Mouse (Mus musculus) NIH3T3 (cell line): ENCODE data around the gene Tnk2.

ENCODE experiments used
- DNase-seq: peaks from one replicate; pipeline ENCODE4 v3.0.0-alpha.2; 2012; ENCODE audit warnings: low read depth

Tnk2 gene

DNA sequence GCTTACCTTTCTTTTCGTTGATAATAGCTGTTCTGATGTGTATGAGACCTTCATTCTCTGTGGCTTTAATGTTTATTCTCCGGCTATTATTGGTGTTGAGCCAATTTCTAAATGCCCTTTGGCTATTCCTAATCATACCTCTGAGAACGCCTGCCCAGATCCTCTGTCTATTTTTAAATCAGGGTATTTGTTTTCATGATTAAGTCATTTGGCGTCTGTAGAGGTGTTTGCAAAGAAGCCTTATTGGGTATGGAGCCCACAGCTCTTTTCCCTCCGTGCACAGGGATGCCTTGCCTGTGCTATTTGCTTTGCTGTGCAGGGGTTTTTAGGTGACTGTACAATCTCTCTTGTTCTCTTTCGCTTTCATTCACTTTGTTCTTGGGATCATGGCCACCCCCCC is 69.9 kb downstream of the Tnk2 start:
- DNase-seq = peak; percentile 50

- DNase-seq = peak; percentile 59
Measured at GRCm38 (mm10) chr16:32715364-32715763, 71.7 kb downstream of the Tnk2 start.

DNA sequence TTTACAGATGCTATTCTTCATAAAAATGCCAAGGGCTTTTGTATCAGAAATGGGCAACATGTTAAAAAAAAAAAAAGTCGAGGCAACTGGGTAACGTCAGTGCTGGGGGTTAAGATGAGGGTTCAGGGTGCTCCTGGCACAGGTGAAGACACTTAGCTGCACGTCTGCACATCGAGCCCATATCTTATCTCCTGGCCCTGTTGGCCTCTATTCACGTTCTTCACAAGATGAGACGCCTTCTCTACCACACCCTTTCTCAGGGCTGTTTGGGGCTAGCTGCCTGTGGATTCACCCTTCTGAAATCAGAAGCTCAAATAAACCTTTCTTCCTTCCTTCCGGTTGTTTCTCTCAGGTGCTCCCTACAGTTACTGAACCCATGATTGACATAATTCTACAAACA is 79.5 kb downstream of the Tnk2 start:
- DNase-seq = no peak

GRCm38 (mm10) chr16:32723767-32724166 is 80.1 kb downstream of the Tnk2 start:
- DNase-seq = no peak

- DNase-seq = peak; percentile 69
Measured at GRCm38 (mm10) chr16:32724259-32724658, 80.6 kb downstream of the Tnk2 start.

GRCm38 (mm10) chr16:32726501-32726900 is 82.8 kb downstream of the Tnk2 start:
- DNase-seq = no peak

- peak; percentile 85 for DNase-seq
Measured at GRCm38 (mm10) chr16:32728240-32728639, 84.6 kb downstream of the Tnk2 start.

DNA sequence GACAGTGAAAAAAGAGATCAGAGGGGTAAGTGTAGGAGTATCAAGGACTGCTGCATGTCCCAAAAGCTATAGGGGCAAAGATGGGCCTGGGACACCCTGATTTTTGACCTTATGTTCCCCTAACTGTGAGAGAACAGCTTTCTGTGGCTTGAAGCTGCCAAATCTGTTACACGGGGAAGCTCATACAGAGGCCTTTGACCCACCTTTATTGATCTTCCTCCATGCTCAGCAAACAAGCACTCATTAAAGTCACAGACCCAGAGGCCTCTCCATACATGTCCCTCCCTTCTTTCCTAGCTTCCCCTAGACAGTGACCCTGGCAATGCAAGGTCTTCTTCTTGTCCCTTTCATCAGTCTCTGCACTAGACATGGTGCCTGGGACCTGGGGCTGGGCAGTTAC is 85.1 kb downstream of the Tnk2 start:
- no peak for DNase-seq
